Mouse (Mus musculus): ENCODE results near the gene 9030025P20Rik.
A peak's percentile ranks its signal among the peaks of the same experiment; 100 is the strongest.

GRCm38 (mm10) chr17:14943009-14943728, 35.1 kb upstream of the 9030025P20Rik start, which contains the start of the genes Wdr27 and 1600012H06Rik:
- peak; percentile 72 for TF ChIP-seq POLR2A (IDR thresholded peaks at IDR 0.05; ENCODE audit: insufficient read length, low read depth)
- no peak for TF ChIP-seq CEBPB (IDR thresholded peaks at IDR 0.05; ENCODE audit: insufficient read depth, poor library complexity, severe bottlenecking)
- TF ChIP-seq MYOD1 (IDR thresholded peaks at IDR 0.05; ENCODE audit: control insufficient read depth in 1 of 3, insufficient read length in 2 of 3, low read depth in 2 of 3) = no peak
- no peak for TF ChIP-seq TCF12 (IDR thresholded peaks at IDR 0.05; ENCODE audit: insufficient read depth, poor library complexity, severe bottlenecking)
- no peak for TF ChIP-seq E2F4 (IDR thresholded peaks at IDR 0.05; ENCODE audit: insufficient read depth)
- no peak for TF ChIP-seq USF1 (IDR thresholded peaks at IDR 0.05; ENCODE audit: low read depth)
- TF ChIP-seq SRF (IDR thresholded peaks at IDR 0.05; ENCODE audit: control insufficient read depth, insufficient read length, low read depth) = no peak
- TF ChIP-seq REST (IDR thresholded peaks at IDR 0.05; ENCODE audit: insufficient read depth, insufficient read length) = no peak

Measured in myocyte (in vitro differentiated cells).